Mouse (Mus musculus): ENCODE data around the gene Elof1. TPM values are rescaled to one million over a fixed set of nuclear protein-coding genes. Genes with fewer than 3 reads are reported as not detected.
"Not testable (repeated sequence)": the region's sequence is repeated elsewhere in the genome, so short reads cannot be mapped to it uniquely, and the experiment has no call there.

Gene Elof1
- polyA plus RNA-seq, 1 experiment from 2014 or later: 179 TPM

DNA sequence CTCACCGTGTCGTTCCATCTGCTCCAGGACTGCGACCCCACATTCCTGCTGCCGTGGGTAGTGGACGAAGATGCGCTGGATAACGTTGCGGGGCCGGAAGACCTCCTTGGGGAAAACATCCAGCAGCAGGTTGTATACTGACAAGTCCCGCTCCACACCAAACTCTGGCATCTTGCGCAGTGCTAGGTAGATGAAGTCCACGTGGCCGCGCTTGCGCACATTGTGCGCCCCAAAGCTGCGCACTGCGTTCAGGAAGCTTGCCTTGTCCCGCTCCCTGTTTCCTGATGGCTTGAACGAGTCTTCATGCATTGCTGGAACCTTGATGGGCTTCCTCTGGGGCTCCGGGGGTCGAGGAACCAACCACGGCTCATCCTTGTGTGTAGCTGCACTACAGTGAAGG is 40.7 kb downstream of the Elof1 start:
- no peak overlapping the region for H3K9ac ChIP-seq (replicated peaks)
- H3K36me3 ChIP-seq: peaks cover 26% of the 10 kb centered on the region
- WGBS: 95% methylated on average over 23 of the region's 23 CpGs
- no peak overlapping the region for H3K4me2 ChIP-seq (replicated peaks)
- no peak overlapping the region for H3K27ac ChIP-seq (replicated peaks)
- no peaks in the 10 kb centered on the region for H3K9me3 ChIP-seq
- H3K4me1 ChIP-seq: peaks cover 6% of the 10 kb centered on the region
- H3K27me3 ChIP-seq: no peaks in the 10 kb centered on the region
- H3K4me3 ChIP-seq: no peak overlapping the region
- no peak for ATAC-seq (replicated peaks)

DNA sequence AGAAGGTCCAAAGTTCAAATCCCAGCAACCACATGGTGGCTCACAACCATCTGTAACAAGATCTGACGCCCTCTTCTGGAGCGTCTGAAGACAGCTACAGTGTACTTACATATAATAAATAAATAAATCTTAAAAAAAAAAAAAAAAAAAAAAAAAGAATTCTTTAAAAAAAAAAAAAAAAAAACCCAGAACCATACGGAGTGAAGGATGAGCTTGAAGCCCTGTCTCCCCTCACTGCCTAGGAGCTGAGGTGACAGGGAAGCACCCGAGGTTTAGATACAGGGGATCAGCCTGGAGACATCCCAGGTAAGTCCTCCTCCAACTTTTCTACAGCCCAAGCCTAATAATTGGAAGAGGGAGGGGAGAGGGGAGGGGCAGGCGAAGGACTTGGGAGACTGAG is 41.2 kb downstream of the Elof1 start:
- H3K27ac ChIP-seq (replicated peaks); H3K4me2 ChIP-seq (replicated peaks); ATAC-seq (replicated peaks); H3K4me3 ChIP-seq; H3K27me3 ChIP-seq; H3K9ac ChIP-seq (replicated peaks); H3K4me1 ChIP-seq; H3K9me3 ChIP-seq: not testable (repeated sequence)
- 77% methylated on average over 5 of the region's 5 CpGs for WGBS
- H3K36me3 ChIP-seq: peaks cover 26% of the 10 kb centered on the region

DNA sequence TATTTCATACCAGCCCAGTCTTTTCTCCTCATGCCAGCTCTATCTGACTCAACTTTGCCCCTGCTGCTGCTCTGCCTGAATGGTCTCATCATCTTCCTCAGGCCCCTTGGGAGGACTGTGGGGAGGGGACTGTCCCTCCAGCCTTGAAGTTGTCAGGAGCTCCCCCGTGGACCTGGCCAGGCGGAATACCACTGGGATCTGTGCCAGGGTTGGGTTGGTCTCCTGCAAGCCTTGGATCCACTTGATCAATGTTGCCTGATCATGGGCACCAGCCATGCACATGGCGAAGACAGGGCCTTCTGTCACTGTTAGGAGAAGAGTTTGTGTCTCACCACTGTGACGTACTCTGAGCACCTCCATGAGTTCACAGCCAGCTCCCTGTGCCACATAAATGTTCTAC is 44.7 kb downstream of the Elof1 start:
- Histone ChIP-seq H3K9me3 (no peaks in the 10 kb centered on the region), H3K27ac (replicated peaks) (no peak overlapping the region), H3K4me3 (no peak overlapping the region), H3K9ac (replicated peaks) (no peak overlapping the region), H3K4me2 (replicated peaks) (no peak overlapping the region), H3K27me3 (no peaks in the 10 kb centered on the region), H3K36me3 (peaks cover 30% of the 10 kb centered on the region), H3K4me1 (peaks cover 21% of the 10 kb centered on the region)
- WGBS: 88% methylated on average over 4 of the region's 4 CpGs
- no peak for ATAC-seq (replicated peaks)

DNA sequence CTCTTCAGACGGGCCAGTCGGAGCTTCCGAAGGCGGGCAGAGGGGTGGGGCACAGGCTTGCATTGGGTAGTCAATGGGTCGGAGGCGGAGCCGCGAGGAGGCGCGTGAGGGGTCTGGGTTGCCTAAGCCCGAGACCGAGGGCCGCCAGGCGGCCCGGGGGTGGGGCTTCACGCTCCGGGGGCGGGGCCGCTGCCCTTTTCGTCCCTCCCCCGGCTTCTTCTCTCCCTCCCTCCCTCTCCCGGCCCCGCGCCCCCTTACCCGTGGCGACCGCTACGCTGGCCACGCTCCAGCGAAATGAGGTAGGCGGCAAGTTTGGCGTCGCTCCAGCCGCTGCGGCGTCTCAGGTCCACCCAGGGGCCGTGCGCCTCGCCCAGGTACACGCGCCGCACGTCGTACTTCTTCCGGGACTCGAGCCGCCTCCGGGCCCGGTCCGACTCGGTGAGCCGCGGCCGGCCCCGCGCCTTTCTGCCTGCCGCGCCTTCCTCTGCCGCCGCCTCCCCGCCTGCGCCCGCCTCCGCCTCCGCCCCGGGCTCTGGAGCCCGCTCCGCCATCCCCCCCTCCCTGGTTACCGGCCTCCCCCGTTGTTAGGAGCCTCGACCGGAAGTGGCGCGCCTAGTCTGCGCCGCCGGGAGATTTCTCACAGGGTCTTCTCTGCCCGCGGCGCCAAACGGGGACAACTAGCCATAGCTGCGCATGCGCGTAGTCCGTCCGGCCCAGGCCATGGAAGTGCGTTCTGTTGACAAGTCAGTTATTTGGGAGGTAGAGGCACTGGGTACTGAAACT is 46.0 kb downstream of the Elof1 start, which contains the start of the genes Gm49318 and Zfp653:
Gene Gm49318 (minus strand): TSS at position 469 of the 783 bp plus-strand sequence.
Gene Zfp653 (minus strand): TSS at position 586 of the 783 bp plus-strand sequence.
- under 1% methylated on average over 82 of the region's 87 CpGs for WGBS
- peak within 1 kb of the TSS; percentile 95 for H3K4me3 ChIP-seq
- ATAC-seq (replicated peaks): peak; percentile 97
- H3K4me1 ChIP-seq: peaks cover 21% of the 10 kb centered on the region
- H3K4me2 ChIP-seq (replicated peaks): peak within 1 kb of the TSS; percentile 60
- no peaks in the 10 kb centered on the region for H3K9me3 ChIP-seq
- H3K36me3 ChIP-seq: peaks cover 30% of the 10 kb centered on the region
- peak within 1 kb of the TSS; percentile 98 for H3K27ac ChIP-seq (replicated peaks)
- no peaks in the 10 kb centered on the region for H3K27me3 ChIP-seq
- H3K9ac ChIP-seq (replicated peaks): peak within 1 kb of the TSS; percentile 89

DNA sequence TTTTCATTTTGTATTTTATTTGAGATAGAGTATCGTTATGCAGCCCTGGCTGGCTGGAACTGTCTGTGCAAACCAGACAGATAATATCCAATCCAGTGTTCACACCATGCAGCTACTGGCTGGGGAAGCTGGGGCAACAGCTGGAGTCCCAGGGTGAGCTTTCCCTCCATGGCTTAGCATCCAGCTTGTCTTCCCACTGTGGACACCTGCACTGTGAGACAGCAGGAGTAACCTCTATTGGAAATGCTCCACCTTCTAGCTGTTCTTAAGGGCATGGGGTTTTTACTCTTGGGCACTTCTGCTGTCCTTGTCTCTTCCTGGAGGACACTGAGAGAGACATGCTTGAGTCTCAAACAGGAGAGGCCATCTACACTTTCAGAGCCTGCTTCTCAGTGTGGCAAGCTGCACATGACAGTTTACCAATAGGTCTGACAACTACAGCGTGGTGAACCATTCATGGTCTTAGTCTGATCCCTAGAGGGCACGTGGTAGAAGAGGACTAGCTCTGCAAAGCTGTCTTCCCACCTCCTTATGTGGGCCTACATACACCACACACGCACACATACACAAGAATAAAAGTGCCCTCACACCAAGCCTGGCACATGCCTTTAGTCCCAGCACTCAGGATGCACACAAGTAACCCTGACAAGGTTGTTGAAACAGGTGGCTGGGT is 47.0 kb downstream of the Elof1 start:
- H3K36me3 ChIP-seq: peaks cover 39% of the 10 kb centered on the region
- H3K27me3 ChIP-seq: no peaks in the 10 kb centered on the region
- H3K9ac ChIP-seq (replicated peaks): peak overlapping the region; percentile 89
- peak overlapping the region; percentile 95 for H3K4me3 ChIP-seq
- peak overlapping the region; percentile 60 for H3K4me2 ChIP-seq (replicated peaks)
- H3K4me1 ChIP-seq: peaks cover 21% of the 10 kb centered on the region
- H3K9me3 ChIP-seq: no peaks in the 10 kb centered on the region
- peak overlapping the region; percentile 98 for H3K27ac ChIP-seq (replicated peaks)
- 62% methylated on average over 4 of the region's 4 CpGs for WGBS
- peak; percentile 14 for ATAC-seq (replicated peaks)

DNA sequence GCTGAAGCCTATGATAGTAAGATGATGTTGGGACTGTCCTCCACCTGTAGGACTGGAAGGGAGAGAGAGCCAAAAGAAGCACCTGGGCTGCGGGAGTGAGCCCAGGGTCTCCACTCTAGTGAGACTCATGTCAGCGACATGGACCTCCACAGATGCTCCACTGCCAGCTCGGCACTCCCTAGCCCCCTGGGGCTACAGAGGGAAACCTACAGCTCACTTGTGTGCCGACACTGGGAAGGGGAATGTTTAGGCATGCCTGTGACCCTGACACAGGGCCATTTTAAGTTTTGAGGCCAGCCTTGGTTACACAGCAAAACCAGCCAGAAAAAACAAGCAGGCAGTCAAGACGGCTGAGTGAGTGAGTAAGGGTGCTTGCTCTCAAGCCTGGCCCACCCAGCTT is 49.8 kb downstream of the Elof1 start:
- Histone ChIP-seq H3K4me2 (replicated peaks) (no peak overlapping the region), H3K27ac (replicated peaks) (no peak overlapping the region), H3K36me3 (peaks cover 35% of the 10 kb centered on the region), H3K4me3 (no peak overlapping the region), H3K9me3 (no peaks in the 10 kb centered on the region), H3K9ac (replicated peaks) (no peak overlapping the region), H3K27me3 (no peaks in the 10 kb centered on the region), H3K4me1 (peaks cover 26% of the 10 kb centered on the region)
- no peak for ATAC-seq (replicated peaks)
- 83% methylated on average over 5 of the region's 5 CpGs for WGBS

DNA sequence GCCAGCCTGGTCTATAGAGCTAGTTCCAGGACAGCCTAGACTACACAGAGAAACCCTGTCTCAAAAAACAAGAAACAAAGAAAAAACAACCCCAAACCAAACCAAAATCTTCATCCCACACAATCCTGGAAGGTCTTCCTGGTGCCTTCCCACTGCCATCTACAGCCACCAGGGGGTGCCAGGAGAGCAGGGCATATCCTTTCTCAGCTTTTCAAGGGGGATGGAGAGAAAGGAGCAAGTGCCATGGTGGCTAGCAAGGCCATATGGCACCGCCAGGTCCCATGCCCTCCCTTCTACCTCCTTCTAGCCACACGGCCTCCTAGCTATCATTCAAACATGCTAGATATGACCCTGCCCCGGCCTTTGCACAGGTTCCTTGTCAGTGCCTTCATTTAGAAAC is 50.5 kb downstream of the Elof1 start:
- WGBS: 77% methylated on average over 3 of the region's 3 CpGs
- no peaks in the 10 kb centered on the region for H3K9me3 ChIP-seq
- no peak overlapping the region for H3K9ac ChIP-seq (replicated peaks)
- no peaks in the 10 kb centered on the region for H3K27me3 ChIP-seq
- H3K4me3 ChIP-seq: no peak overlapping the region
- no peak overlapping the region for H3K4me2 ChIP-seq (replicated peaks)
- no peak overlapping the region for H3K27ac ChIP-seq (replicated peaks)
- ATAC-seq (replicated peaks): no peak
- H3K4me1 ChIP-seq: peaks cover 21% of the 10 kb centered on the region
- peaks cover 41% of the 10 kb centered on the region for H3K36me3 ChIP-seq

DNA sequence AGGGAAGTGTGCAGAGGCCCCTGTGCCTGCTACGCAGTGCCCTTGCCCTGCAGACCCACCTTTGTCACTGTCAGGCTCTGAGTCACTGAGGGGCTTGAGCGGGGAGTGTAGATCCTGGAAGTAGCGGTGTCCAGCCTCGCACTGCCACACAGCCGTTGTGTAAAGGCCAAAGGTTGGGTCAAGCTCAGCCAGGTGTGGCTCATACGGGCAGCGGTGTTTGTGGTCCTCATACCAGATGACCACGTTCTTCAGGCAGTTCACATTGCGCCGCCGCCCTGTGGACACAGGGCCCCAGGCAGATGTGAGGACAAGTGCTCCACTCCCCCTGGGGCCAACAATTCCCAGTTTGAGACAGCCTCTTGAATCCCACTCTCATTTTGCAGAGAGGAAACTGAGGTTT is 51.3 kb downstream of the Elof1 start:
- ATAC-seq (replicated peaks): no peak
- peaks cover 47% of the 10 kb centered on the region for H3K36me3 ChIP-seq
- H3K4me2 ChIP-seq (replicated peaks): no peak overlapping the region
- peaks cover 20% of the 10 kb centered on the region for H3K4me1 ChIP-seq
- H3K27me3 ChIP-seq: no peaks in the 10 kb centered on the region
- no peaks in the 10 kb centered on the region for H3K9me3 ChIP-seq
- no peak overlapping the region for H3K27ac ChIP-seq (replicated peaks)
- WGBS: 95% methylated on average over 11 of the region's 11 CpGs
- H3K9ac ChIP-seq (replicated peaks): no peak overlapping the region
- no peak overlapping the region for H3K4me3 ChIP-seq

DNA sequence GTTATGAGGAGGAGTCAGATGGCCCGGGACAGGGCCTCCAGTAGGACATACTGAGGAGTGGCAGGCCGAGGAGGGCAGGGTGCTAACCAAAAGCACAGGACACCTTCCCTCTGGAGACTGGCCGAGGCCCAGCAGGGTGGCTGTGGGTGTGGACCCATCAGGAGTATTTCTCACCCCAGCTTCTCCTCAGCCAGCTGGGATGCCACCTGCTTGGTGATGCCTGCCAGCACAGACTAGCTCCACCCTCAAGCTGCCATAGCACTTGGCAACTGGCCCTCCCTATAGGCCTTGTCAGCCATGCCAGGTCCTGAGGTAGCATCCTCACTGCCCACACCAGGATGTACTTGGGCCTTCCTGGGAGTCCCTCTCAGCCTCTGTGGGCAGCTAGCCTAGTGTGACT is 52.6 kb downstream of the Elof1 start:
- peaks cover 53% of the 10 kb centered on the region for H3K36me3 ChIP-seq
- WGBS: 55% methylated on average over 3 of the region's 3 CpGs
- H3K9ac ChIP-seq (replicated peaks): no peak overlapping the region

More for the DNA sequence above, 52.6 kb downstream of the Elof1 start:
- Histone ChIP-seq H3K4me2 (replicated peaks) (no peak overlapping the region), H3K27me3 (no peaks in the 10 kb centered on the region), H3K4me1 (peaks cover 8% of the 10 kb centered on the region), H3K9me3 (no peaks in the 10 kb centered on the region), H3K4me3 (no peak overlapping the region), H3K27ac (replicated peaks) (no peak overlapping the region)
- ATAC-seq (replicated peaks): peak; percentile 53; the same call in 1 of the 2 replicates

Small RNAs within 50 kb of the gene (microRNA-seq; reads per million reads assigned to microRNA genes)
- not detected for gene Mir7084

Other genes starting within 250 kb of the Elof1 start
- gene Rab3d, start 199.0 kb downstream of the Elof1 start, polyA plus RNA-seq (2015; fragmentation: Nextera tagmentation; extraction: Ambion mirVana): 33.3 and 33.8 TPM in 2 replicates
- 7.5 and 8.8 TPM in 2 replicates for gene Ccdc159, start 189.7 kb downstream of the Elof1 start, polyA plus RNA-seq (2015; fragmentation: Nextera tagmentation; extraction: Ambion mirVana)
- 53.5 and 53.7 TPM in 2 replicates for gene Tmem205, start 189.6 kb downstream of the Elof1 start, polyA plus RNA-seq (2015; fragmentation: Nextera tagmentation; extraction: Ambion mirVana)
- 71.9 and 73.0 TPM in 2 replicates for gene Plppr2, start 180.1 kb downstream of the Elof1 start, polyA plus RNA-seq (2015; fragmentation: Nextera tagmentation; extraction: Ambion mirVana)
- gene Swsap1, start 161.4 kb downstream of the Elof1 start, polyA plus RNA-seq (2015; fragmentation: Nextera tagmentation; extraction: Ambion mirVana): 9.3 and 12.1 TPM in 2 replicates
- 1.7 and 1.8 TPM in 2 replicates for gene Epor, start 153.7 kb downstream of the Elof1 start, polyA plus RNA-seq (2015; fragmentation: Nextera tagmentation; extraction: Ambion mirVana)
- 0.87 and 1.1 TPM in 2 replicates for gene Rgl3, start 127.7 kb downstream of the Elof1 start, polyA plus RNA-seq (2015; fragmentation: Nextera tagmentation; extraction: Ambion mirVana)
- 4.4 and 5.5 TPM in 2 replicates for gene Ccdc151, start 114.5 kb downstream of the Elof1 start, polyA plus RNA-seq (2015; fragmentation: Nextera tagmentation; extraction: Ambion mirVana)
- 87.2 and 91.1 TPM in 2 replicates for gene Prkcsh, start 114.4 kb downstream of the Elof1 start, polyA plus RNA-seq (2015; fragmentation: Nextera tagmentation; extraction: Ambion mirVana)
- gene Elavl3, start 65.1 kb downstream of the Elof1 start, polyA plus RNA-seq (2015; fragmentation: Nextera tagmentation; extraction: Ambion mirVana): 88.9 and 93.3 TPM in 2 replicates
- not detected in 2 replicates for gene Gm49318, start 45.9 kb downstream of the Elof1 start, polyA plus RNA-seq (2015; fragmentation: Nextera tagmentation; extraction: Ambion mirVana)
- gene Zfp653, start 45.8 kb downstream of the Elof1 start, polyA plus RNA-seq (2015; fragmentation: Nextera tagmentation; extraction: Ambion mirVana): 23.2 and 23.5 TPM in 2 replicates
- gene Ecsit, start 31.7 kb downstream of the Elof1 start, polyA plus RNA-seq (2015; fragmentation: Nextera tagmentation; extraction: Ambion mirVana): 59.2 and 59.7 TPM in 2 replicates
- gene Cnn1, start 18.0 kb downstream of the Elof1 start, polyA plus RNA-seq (2015; fragmentation: Nextera tagmentation; extraction: Ambion mirVana): 0.53 and 1.1 TPM in 2 replicates
- gene Acp5, start 18.5 kb upstream of the Elof1 start, polyA plus RNA-seq (2015; fragmentation: Nextera tagmentation; extraction: Ambion mirVana): 0.17 and 0.84 TPM in 2 replicates
- gene Pigyl, start 39.7 kb upstream of the Elof1 start, polyA plus RNA-seq (2015; fragmentation: Nextera tagmentation; extraction: Ambion mirVana): 85.9 and 89.6 TPM in 2 replicates
- 0.18 and 0.19 TPM in 2 replicates for gene Zfp872, start 70.9 kb upstream of the Elof1 start, polyA plus RNA-seq (2015; fragmentation: Nextera tagmentation; extraction: Ambion mirVana)
- 10.3 TPM in 2 replicates for gene Zfp809, start 108.5 kb upstream of the Elof1 start, polyA plus RNA-seq (2015; fragmentation: Nextera tagmentation; extraction: Ambion mirVana)
- gene Zfp599, start 142.7 kb upstream of the Elof1 start, polyA plus RNA-seq (2015; fragmentation: Nextera tagmentation; extraction: Ambion mirVana): 11.3 and 12.4 TPM in 2 replicates
- gene Zfp810, start 190.5 kb upstream of the Elof1 start, polyA plus RNA-seq (2015; fragmentation: Nextera tagmentation; extraction: Ambion mirVana): 36.2 and 36.8 TPM in 2 replicates